Mouse (Mus musculus) kidney, postnatal 0 days (tissue): Measurements from ENCODE around the gene Bcat2. TPM values are rescaled to one million over a fixed set of nuclear protein-coding genes. Genes with fewer than 3 reads are reported as not detected.
A peak's percentile ranks its signal among the peaks of the same experiment; 100 is the strongest.

Experiments
- ATAC-seq: fragments of 200-750 bp; cut with Nextera tagmentation; replicated peaks from 2 replicates; pipeline ENCODE4 v1.8.0; 2017; ENCODE audit warnings: low read depth, moderate number of reproducible peaks, moderate TSS enrichment, moderate library complexity; ENCODE audit not compliant: low FRiP score
- DNase-seq: peaks from one replicate; pipeline ENCODE4 v3.0.0-alpha.2; 2016; ENCODE audit warnings: low spot score
- H3K27ac ChIP-seq: fragments of 300-500 bp; sonication (generic); 2 replicates; pipeline ENCODE4 v1.5.1; 2014; ENCODE audit warnings: mild to moderate bottlenecking
- H3K27me3 ChIP-seq: fragments of 300-500 bp; sonication (generic); 2 replicates; pipeline ENCODE4 v1.6.1; 2014; ENCODE audit warnings: low read length, mixed read lengths; ENCODE audit not compliant: insufficient read depth
- H3K36me3 ChIP-seq: fragments of 300-500 bp; sonication (generic); 2 replicates; pipeline ENCODE4 v1.6.1; 2014; ENCODE audit warnings: low read length, mixed read lengths; ENCODE audit not compliant: insufficient read depth
- H3K4me1 ChIP-seq: fragments of 300-500 bp; sonication (generic); replicated peaks from 2 replicates; pipeline ENCODE4 v1.6.1; 2014; ENCODE audit warnings: antibody characterized with exemption, low read length, mixed read lengths; ENCODE audit not compliant: insufficient read depth
- H3K4me2 ChIP-seq: fragments of 300-500 bp; sonication (generic); 2 replicates; pipeline ENCODE4 v1.6.1; 2014; ENCODE audit warnings: mild to moderate bottlenecking, low read length, moderate library complexity, mixed read lengths
- H3K4me3 ChIP-seq: fragments of 300-500 bp; sonication (generic); replicated peaks from 2 replicates; pipeline ENCODE4 v1.5.1; 2014; ENCODE audit warnings: low read depth, low read length
- H3K9ac ChIP-seq: fragments of 300-500 bp; sonication (generic); 2 replicates; pipeline ENCODE4 v1.6.1; 2014; ENCODE audit warnings: low read depth, low read length
- H3K9me3 ChIP-seq: fragments of 300-500 bp; sonication (generic); replicated peaks from 2 replicates; pipeline ENCODE4 v1.6.1; 2016; ENCODE audit warnings: low read length, inconsistent platforms, mixed read lengths
- CTCF ChIP-seq: IDR thresholded peaks from 2 replicates; pipeline ENCODE4 v1.5.1; 2016; ENCODE audit warnings: antibody characterized with exemption, low read depth, mild to moderate bottlenecking, moderate library complexity
- WGBS: fragments of 180-500 bp; shearing (Covaris S2); extraction: QIAGEN DNeasy Blood & Tissue Kit; methylation state at CpG from one replicate; pipeline ENCODE4 v1.1.7; 2014; 5-methylcytosine and 5-hydroxymethylcytosine counted together
- polyA plus RNA-seq: library from polyadenylated mRNA; unstranded; fragments of >200 nt; fragmentation: Nextera tagmentation; extraction: Ambion mirVana; gene quantifications from 2 replicates; pipeline ENCODE4 v1.2.1, GENCODE M21; 2015

Bcat2 gene
- polyA plus RNA-seq, 1 experiment from 2014 or later: 92.7 TPM

- Histone ChIP-seq H3K9me3 (no peaks in the 10 kb centered on the region), H3K36me3 (peaks cover 18% of the 10 kb centered on the region; the same call in 1 of the 2 replicates), H3K4me1 (peaks cover 33% of the 10 kb centered on the region), H3K4me2 (peak overlapping the region; percentile 41), H3K27ac (peak overlapping the region; percentile 85), H3K9ac (peak overlapping the region; percentile 35; the same call in 1 of the 2 replicates), H3K4me3 (peak overlapping the region; percentile 15), H3K27me3 (no peaks in the 10 kb centered on the region)
- DNase-seq (peak; percentile 60), ATAC-seq (peak; percentile 65)
- TF ChIP-seq CTCF: no peak
- WGBS: 46% methylated on average over 15 of the region's 15 CpGs
Observed at GRCm38 (mm10) chr7:45574472-45575379, 4.8 kb downstream of the Bcat2 start.

DNA sequence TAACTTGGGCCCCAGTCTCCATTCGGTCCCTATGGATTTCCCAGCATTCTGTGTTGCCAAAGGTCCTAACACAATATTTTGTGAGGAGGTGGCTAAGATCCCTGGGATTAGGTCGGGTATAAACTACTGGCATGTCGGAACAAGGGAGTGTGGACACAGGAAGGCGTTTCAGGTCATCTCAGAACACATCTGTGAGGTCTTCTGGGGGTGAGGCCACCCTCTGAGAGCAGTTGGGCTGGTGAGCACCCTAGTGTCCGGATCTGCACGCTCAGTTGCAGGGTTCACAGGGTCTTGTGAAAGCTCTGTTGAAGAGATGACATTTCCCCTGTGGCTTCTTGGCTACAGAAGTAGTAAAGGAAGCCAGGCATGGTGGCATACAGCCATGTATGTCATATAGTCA lies 16.0 kb downstream of the Bcat2 start:
- no peak for ATAC-seq
- Histone ChIP-seq H3K36me3 (peaks cover 16% of the 10 kb centered on the region), H3K27me3 (no peaks in the 10 kb centered on the region), H3K9me3 (no peaks in the 10 kb centered on the region), H3K27ac (no peak overlapping the region), H3K9ac (no peak overlapping the region), H3K4me1 (0 out of 2 replicates have a peak, but pooled peaks cover 3% of the 10 kb centered on the region), H3K4me2 (no peak overlapping the region), H3K4me3 (no peak overlapping the region)
- DNase-seq: no peak
- no peak for TF ChIP-seq CTCF
- WGBS: 89% methylated on average over 6 of the region's 6 CpGs

DNA sequence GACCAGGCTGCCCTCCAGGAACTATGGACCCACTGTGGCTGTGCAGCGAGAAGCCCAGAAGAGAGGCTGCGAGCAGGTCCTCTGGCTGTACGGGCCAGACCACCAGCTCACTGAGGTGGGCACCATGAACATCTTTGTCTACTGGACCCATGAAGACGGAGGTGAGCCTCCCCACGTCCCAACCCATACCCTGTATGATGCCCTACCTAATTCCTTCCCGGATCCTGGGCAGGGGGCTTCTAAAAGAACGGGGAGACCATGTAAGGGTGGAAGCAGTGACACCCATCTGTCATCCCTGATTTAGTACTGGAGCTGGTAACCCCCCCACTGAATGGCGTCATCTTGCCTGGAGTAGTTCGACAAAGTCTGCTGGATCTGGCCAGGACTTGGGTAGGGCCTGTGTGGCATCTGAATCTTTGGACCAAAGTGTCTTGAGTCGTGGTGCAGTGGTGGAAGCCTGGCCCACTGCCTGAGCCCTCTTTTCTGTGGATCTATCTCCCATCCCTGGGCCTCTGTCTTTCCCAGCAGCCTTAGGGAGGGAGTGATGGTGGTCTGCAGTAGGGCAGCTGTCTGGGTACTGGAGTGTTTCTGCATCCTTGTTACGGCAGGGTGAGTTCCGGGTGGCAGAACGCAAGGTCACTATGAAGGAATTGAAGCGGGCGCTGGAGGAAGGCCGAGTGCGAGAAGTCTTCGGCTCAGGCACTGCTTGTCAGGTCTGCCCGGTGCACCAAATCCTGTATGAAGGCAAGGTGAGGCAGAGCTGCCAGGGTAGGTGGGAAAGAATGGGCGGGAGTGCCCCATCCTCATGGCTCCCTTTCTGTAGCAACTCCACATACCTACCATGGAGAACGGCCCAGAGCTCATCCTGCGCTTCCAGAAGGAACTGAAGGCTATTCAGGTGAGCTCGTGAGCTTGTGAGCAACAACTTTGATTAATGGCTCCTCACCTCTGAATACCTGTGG lies 18.0 kb downstream of the Bcat2 start:
- H3K27me3 ChIP-seq: no peaks in the 10 kb centered on the region
- no peak overlapping the region for H3K4me3 ChIP-seq
- H3K27ac ChIP-seq: no peak overlapping the region
- no peak overlapping the region for H3K4me2 ChIP-seq
- 86% methylated on average over 23 of the region's 23 CpGs for WGBS
- ATAC-seq: no peak
- no peak overlapping the region for H3K9ac ChIP-seq
- H3K4me1 ChIP-seq: 0 out of 2 replicates have a peak, but pooled peaks cover 3% of the 10 kb centered on the region
- TF ChIP-seq CTCF: no peak
- DNase-seq: no peak
- no peaks in the 10 kb centered on the region for H3K9me3 ChIP-seq
- H3K36me3 ChIP-seq: peaks cover 16% of the 10 kb centered on the region

DNA sequence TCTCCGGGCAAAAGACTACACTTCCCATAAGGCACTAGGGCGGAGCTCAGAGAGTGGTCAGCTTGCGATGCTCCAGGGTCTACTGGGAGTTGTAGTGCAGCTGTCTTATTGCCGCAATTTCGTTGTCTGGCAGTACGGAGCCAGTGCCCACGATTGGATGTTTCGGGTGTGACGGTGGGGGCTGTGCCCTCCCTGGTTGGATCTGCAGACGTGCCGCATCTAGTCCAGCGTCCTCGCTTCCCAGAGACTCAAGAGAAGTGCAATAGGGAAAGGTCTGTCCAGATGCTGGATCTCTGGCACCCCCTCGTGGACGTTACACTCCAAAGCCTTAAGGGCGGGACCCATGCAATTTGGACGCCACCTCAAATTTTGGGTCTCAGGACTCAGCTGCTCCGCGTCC lies 19.2 kb downstream of the Bcat2 start:
- H3K4me1 ChIP-seq: 0 out of 2 replicates have a peak, but pooled peaks cover 3% of the 10 kb centered on the region
- no peaks in the 10 kb centered on the region for H3K27me3 ChIP-seq
- no peak overlapping the region for H3K9ac ChIP-seq
- H3K4me2 ChIP-seq: peak overlapping the region; percentile 54
- 2% methylated on average over 19 of the region's 19 CpGs for whole genome bisulfite sequencing
- H3K36me3 ChIP-seq: peaks cover 16% of the 10 kb centered on the region
- peak; percentile 96 for TF ChIP-seq CTCF
- DNase-seq (peak; percentile 98), ATAC-seq (peak; percentile 95)
- H3K9me3 ChIP-seq: no peaks in the 10 kb centered on the region
- H3K4me3 ChIP-seq: peak overlapping the region; percentile 12; the same call in 1 of the 2 replicates
- H3K27ac ChIP-seq: no peak overlapping the region

DNA sequence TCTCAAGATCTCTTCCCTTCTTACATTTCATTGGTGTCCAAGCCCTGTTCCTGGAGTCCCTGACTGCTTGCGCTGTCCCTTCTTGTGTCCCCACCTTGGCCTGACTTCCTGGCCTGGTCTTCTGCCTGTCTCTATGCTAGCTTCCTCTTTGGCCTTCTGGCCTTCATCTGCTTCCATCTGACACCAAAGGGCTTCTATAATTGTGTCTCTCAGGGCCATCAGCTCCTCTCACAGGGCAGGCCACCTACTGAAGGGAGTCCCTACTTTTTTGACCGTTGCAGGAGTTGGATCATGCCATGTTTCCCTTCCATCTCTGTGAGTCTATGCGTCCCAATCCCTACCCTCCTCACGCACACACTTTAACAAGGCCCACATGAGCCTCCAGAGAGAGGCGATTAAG lies 19.9 kb downstream of the Bcat2 start:
- H3K27me3 ChIP-seq: no peaks in the 10 kb centered on the region
- TF ChIP-seq CTCF: no peak
- WGBS: 96% methylated on average over 5 of the region's 5 CpGs
- H3K9ac ChIP-seq: no peak overlapping the region
- no peak overlapping the region for H3K27ac ChIP-seq
- 0 out of 2 replicates have a peak, but pooled peaks cover 3% of the 10 kb centered on the region for H3K4me1 ChIP-seq
- H3K4me3 ChIP-seq: no peak overlapping the region
- ATAC-seq: no peak
- DNase-seq: no peak
- no peak overlapping the region for H3K4me2 ChIP-seq
- H3K9me3 ChIP-seq: no peaks in the 10 kb centered on the region
- H3K36me3 ChIP-seq: peaks cover 12% of the 10 kb centered on the region

- 0 out of 2 replicates have a peak, but pooled peaks cover 3% of the 10 kb centered on the region for H3K4me1 ChIP-seq
- no peak overlapping the region for H3K27ac ChIP-seq
- ATAC-seq (no peak), DNase-seq (peak; percentile 51)
- H3K4me3 ChIP-seq: no peak overlapping the region
- no peak overlapping the region for H3K4me2 ChIP-seq
- H3K27me3 ChIP-seq: no peaks in the 10 kb centered on the region
- H3K36me3 ChIP-seq: peaks cover 3% of the 10 kb centered on the region; the same call in 1 of the 2 replicates
- no peak overlapping the region for H3K9ac ChIP-seq
- TF ChIP-seq CTCF: peak; percentile 59
- H3K9me3 ChIP-seq: no peaks in the 10 kb centered on the region
- WGBS: 54% methylated on average over 3 of the region's 3 CpGs
Observed at GRCm38 (mm10) chr7:45590874-45591273, 20.9 kb downstream of the Bcat2 start.
